Mouse (Mus musculus) small intestine, adult 10 weeks (tissue): ENCODE results near the gene Peg12. TPM values are rescaled to one million over a fixed set of nuclear protein-coding genes. Genes with fewer than 3 reads are reported as not detected.

Source experiments
- polyA plus RNA-seq: library from polyadenylated mRNA; stranded (reverse); fragments of 350-450 nt; fragmentation: Illumina TruSeq; extraction: RNeasy Lipid Tissue Mini Kit (QIAGEN cat#74804); gene quantifications from one replicate; pipeline ENCODE4 v1.2.3, GENCODE M21; 2014; ENCODE audit warnings: low replicate concordance

Gene Peg12
- polyA plus RNA-seq = 0.19 TPM

GRCm38 (mm10) chr7:62463878-62464755, at the start of gene Peg12:
Gene Peg12, minus strand, starts transcription at chr7:62464510.

GRCm38 (mm10) chr7:62419493-62420360, 44.6 kb downstream of the Peg12 start, which contains the start of gene Mkrn3:
Gene Mkrn3, minus strand, starts transcription at chr7:62420139.

Other genes starting within 250 kb of the Peg12 start
- 1.3 TPM for gene Ndn, start 117.9 kb downstream of the Peg12 start, polyA plus RNA-seq
- not detected for gene Magel2, start 87.5 kb downstream of the Peg12 start, polyA plus RNA-seq
- gene Mkrn3, start 44.4 kb downstream of the Peg12 start, polyA plus RNA-seq = 0.30 TPM